Mouse (Mus musculus): ENCODE results near the gene Luzp1. TPM values are rescaled to one million over a fixed set of nuclear protein-coding genes. Genes with fewer than 3 reads are reported as not detected.

The Luzp1 gene
- 1 to 10 TPM in 1 of 2 experiments, under 1 TPM in 1; 0.69 to 6.1 TPM for polyA plus RNA-seq (2012; fragmentation: generic; extraction: Trizol)

DNA sequence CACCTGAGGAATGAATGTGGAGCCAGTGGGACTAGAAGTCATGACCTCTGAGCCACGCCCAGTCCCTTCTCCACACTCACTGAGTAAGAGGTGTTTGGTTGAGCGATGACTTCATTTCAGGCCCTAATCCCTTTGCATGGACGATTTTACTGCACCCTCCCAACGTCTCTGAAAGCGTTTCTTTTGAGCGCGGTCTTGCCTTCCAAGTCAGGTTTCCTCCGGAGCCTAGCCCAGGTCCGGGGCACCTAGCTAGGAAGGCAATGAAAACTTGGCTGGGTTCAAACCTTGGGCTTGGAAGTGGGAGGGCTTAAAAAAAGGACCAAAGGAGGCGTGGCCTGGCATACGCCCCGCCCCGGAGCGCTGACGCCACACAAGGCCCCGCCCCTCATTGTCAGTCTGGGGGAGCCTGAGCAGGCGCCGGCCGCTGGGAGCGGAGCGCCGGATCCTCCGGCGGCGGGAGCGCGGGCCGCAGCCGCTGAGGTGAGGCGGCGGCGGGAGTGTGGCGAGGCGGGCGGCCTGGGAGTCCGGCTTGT lies at the start of gene Luzp1:
Luzp1 (plus strand) TSS at position 391 of the 533 bp plus-strand sequence.

DNA sequence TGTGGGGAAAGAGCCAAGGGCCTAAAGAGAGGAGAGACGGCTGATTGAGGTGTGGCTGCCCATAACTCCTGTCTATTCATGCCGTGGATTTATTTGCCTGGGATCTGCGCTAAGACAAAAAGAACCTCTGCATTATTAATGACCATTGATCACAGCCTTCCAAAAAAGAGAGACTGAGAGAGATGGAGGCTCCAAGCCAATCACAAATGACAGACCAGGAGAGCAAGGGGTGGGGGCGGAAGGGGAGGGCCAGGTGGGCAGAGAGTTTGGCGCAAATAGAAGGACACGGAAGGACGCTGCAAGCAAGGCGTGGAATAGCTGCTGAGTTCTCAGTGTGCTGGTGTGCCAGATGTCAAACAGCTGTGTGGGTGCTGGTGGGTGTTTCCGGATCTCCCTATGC lies 46.3 kb upstream of the Luzp1 start, which contains the start of gene Htr1d:
Htr1d (plus strand) TSS at position 301 of the 400 bp plus-strand sequence.

DNA sequence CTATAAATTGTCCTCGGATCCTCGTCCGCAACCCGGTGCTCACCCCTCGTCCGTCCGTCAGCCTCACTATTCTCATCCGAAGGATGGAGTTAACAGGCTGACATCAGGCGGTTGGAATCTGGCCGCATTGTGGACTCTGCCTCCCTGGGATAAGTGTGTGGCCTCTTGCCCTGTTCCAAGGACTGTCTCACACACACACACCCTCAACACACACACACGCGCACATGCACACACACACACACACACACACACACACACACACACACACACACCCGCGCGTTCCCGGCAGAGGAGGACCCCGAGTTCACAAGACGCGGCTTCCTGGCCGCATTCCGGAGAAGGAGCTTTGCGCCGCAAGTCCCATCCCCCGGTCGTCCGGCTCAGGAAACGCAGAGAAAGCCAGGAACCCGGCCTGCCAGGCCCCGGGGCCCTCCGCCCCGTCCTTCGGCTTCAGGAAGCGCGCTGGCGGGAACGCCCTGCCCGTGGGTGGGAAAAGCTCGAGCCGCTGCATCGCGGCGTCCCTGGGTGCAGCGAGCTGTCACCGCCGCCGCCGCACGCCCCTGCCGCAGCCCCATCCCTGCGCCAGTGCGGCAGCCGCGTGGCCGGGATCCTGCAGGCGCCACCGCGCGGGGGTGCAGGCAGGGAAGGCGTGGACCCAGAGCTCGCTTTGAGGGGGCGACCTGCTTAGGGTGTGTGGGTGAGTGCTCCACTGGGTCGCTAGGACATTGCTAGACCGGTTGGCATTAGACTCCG lies 7.3 kb upstream of the Luzp1 start, which contains the start of gene 6030445D17Rik:
6030445D17Rik (plus strand) TSS at position 165 of the 753 bp plus-strand sequence.

DNA sequence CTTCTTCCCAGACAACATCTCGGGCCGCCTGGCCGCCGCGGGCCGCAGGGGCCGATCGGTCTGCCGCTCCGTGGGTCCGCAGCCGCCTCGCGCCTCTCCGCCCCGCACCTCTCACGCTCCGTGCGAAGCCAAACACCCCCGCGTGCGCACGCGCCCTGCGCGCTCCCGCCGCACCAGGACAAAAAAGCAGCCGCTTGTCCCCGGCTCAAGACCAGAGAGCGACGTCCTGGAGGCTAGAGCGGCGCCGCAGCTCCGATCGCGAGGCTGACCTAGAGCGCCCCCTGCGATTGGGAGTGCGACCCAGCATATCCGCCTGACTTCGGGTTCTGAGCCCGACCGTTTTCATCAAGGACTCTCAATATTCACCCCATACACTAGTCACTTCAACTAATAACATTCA lies 133.0 kb downstream of the Luzp1 start, which contains the start of gene Kdm1a:
Kdm1a (minus strand) TSS at position 156 of the 400 bp plus-strand sequence.

Other genes starting within 250 kb of the Luzp1 start
- gene Tcea3, start 222.0 kb upstream of the Luzp1 start, polyA plus RNA-seq (2012; fragmentation: generic; extraction: Trizol) = 1 to 10 TPM; 3.8 to 9.2 TPM
- 10 to 100 TPM in 1 of 2 experiments, under 1 TPM in 1; 0.80 to 10.6 TPM for gene Zfp46, start 185.1 kb upstream of the Luzp1 start, polyA plus RNA-seq (2012; fragmentation: generic; extraction: Trizol)
- gene Hnrnpr, start 158.8 kb upstream of the Luzp1 start, polyA plus RNA-seq (2012; fragmentation: generic; extraction: Trizol) = 10 to 100 TPM in 1 of 2 experiments, 1 to 10 TPM in 1; 4.4 to 25.2 TPM
- gene Htr1d, start 46.2 kb upstream of the Luzp1 start, polyA plus RNA-seq (2012; fragmentation: generic; extraction: Trizol) = not detected
- gene 6030445D17Rik, start 7.5 kb upstream of the Luzp1 start, polyA plus RNA-seq (2012; fragmentation: generic; extraction: Trizol) = 1 to 10 TPM in 1 of 2 experiments, under 1 TPM in 1; 0.39 to 1.4 TPM
- gene Kdm1a, start 133.0 kb downstream of the Luzp1 start, polyA plus RNA-seq (2012; fragmentation: generic; extraction: Trizol) = 10 to 100 TPM in 1 of 2 experiments, 1 to 10 TPM in 1; 6.3 to 43.2 TPM
- not detected for gene Tex46, start 140.7 kb downstream of the Luzp1 start, polyA plus RNA-seq (2012; fragmentation: generic; extraction: Trizol)
- gene Lactbl1, start 152.9 kb downstream of the Luzp1 start, polyA plus RNA-seq (2012; fragmentation: generic; extraction: Trizol) = not detected